Mouse (Mus musculus) ovary, postnatal 10 days (tissue): ENCODE measurements around the gene Pum1.

ENCODE experiments used
- DNase-seq: peaks from one replicate; pipeline ENCODE4 v3.0.0; 2022; ENCODE audit warnings: low spot score

Gene Pum1

GRCm38 (mm10) chr4:130792376-130793179, 129.5 kb downstream of the Pum1 start, which contains the start of gene Sdc3:
Gene Sdc3, plus strand, starts transcription at chr4:130792537.
- no peak for DNase-seq

DNA sequence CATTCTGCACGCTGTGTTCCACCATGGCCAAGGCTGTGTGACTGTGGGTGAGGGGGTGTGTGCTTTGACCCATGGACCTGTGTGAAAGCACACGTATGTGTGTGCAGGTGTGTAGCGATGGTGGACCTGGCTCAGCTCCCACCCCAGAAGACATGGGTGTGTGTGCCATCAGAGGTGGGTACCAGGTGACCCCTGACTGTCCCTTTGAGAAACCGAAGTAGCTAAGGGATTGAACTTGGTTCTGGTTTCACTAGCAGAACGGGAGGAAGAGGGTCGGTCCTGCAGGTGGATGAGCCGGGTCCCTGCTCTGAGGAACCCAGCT, 130.0 kb downstream of the Pum1 start:
- DNase-seq: no peak

DNA sequence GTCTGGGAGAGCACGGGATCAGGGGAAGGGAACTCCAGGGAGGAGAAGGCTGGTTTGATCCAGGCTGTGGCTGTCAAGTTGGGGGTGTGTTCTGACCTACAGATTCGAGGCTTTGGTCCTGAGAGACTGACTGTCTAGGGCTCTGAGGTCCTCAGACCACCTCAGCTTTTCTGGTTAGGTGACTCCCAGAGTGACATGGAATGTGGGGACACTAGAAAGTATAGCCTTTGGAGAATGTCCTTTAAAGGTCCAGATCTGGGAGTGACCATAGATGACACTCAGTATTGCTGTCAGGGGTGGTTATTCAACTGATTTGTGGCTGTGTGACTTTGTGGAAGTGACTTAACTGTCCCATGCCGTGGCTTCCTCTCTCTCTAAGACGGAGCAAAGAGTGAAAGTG, 131.7 kb downstream of the Pum1 start:
- DNase-seq: no peak

DNA sequence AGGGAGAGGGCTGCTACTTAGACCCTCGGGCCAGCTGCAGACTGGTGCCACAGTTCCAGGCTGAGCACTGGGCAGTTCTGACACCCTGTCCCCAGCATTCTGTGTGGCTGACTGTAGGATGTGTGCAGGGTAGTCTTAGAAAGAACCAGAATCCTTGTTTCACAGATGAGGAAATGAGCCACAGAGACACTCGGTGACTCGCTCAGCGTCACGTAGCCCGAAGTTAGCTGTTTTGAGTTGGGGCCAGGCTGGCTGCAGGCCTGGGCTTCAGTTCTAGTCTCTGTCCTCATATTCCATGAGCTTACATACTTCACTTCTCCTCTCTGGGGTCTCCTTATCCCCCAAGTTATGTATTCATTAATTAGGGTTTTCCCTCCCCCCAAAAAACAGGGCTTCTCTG, 132.8 kb downstream of the Pum1 start:
- no peak for DNase-seq

DNA sequence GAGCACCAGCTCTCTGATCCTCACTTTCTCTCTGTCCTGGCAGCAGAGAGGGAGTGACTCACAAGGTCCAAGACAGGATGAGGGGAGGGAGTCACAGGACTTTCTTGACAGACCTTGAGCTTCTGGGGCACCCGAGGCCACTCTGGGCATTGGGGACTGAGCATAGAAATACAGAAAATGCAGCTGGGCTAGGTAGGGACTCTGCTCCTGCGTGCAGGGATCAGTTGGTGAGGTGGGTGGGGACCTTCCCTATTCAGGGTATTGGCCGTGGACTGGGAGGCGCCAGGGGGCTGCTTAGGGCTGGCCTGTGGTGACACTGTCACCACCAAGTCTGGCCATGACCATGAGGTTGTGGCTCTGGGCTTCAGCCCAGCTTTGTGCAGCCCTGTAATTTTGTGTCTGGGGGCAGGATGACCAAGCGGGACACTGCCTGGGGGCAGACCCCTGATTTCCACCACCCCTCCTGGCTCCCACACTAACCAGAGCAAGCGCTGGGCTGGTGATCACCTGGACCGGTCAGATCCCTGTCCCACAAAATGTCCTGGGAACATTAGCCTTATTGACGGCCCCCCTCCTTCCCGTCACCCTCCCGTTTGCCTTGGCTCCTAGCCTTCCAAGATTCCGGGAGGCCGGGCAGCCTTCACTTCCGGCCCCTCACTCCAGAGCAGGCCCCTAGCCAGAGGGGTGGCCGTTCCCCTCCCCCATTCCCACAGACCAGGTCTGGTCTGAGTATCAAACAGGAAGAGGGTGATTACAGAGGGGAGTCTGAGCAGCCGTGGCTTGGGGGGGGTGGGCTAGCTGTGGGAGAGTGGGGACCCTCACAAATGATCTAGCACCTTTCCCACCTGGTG, 134.3 kb downstream of the Pum1 start:
- DNase-seq: no peak

DNA sequence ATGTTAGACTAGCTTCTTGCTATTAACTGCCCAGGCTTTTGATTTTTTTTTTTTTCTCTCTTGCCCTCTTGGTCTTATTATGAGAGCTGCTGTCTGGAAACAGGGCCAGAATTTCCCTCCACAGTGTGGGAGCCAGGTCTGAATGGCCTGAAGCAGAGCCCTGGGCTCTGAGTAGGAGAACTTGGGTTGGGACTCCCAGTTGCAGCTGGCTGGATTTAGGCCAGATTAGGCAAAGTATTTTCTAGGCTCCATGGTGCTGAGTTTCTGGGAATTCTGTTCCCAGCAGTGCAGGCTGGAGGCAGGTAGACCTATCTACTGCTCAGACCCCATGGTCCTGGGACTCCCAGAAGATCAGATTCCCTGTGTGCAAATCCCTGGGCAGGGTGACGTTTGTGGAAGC, 135.3 kb downstream of the Pum1 start:
- no peak for DNase-seq

GRCm38 (mm10) chr4:130799118-130799517, 136.0 kb downstream of the Pum1 start:
- DNase-seq: no peak

GRCm38 (mm10) chr4:130799582-130799981, 136.5 kb downstream of the Pum1 start:
- no peak for DNase-seq

DNA sequence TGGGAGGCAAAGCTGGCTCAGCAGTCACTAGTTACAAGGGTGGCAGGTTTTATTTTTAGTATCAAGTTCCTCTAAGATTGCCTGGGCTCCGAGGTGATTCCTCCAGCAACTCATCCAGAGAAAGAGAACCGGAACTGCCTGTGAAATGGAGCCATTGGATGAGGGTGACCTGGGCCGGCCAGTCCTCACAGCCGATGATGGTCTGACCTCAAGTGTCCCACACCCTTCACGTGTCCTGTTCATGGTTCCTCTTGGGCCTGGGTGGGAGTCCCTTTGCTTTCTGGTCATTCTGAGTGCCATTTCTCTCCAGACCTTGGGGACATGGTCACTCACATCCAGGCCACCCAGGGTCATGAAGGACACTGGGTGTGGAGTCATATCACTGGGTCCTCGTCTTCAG, 137.0 kb downstream of the Pum1 start:
- DNase-seq: no peak

DNA sequence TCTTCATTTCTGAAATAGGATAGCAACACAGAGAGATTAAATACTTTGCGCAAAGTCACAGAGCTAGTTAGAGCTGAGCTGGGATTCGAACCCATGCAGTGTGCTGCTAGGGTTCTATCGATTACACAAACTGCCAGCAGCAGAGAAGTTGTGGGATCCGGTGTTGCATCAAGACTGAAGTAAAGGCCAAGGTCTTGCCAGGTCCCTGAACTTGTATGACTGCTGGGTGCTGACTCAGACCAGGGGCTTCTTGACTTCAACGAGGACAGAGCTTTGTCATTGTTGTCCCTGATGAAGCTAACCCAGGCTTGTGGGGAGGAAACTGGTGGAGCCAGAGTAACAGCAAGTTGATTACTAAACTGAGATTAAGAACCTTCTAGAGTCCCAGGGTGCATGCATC, 138.1 kb downstream of the Pum1 start:
- DNase-seq: no peak

DNA sequence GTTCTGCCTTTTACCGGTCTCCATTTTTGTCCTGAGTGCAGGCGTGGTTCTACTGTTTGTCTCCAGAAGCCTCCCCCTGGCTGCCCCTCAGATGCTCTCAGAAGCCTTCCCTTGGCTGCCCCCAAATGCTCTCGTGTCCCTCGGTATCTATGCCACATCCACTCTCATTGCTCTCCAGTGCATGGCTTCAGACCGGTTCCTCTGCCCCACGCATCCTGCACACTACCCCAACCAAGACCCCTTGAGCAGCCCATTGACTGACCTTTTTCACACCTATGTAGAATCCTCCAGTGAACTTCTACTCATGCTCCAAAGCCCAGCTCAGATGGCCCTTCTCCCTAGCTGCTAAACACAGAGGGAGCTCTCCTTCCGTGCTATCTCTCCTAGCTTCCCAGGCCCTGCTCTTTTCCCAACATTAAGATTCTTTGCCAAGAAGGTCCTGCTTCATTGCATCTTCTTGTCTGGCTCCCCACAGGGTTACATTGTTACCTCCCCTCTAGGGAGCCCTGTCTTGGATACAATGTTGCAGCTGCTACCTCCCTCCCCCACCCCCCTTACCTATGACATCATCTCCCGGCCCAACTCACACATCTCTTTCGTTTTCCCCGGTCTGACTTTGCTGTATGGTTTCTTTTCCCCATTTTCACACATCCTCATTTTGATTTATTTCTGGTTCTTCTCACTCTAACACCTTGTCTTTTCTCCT, 138.7 kb downstream of the Pum1 start:
- no peak for DNase-seq

GRCm38 (mm10) chr4:130803591-130803990, 140.5 kb downstream of the Pum1 start:
- DNase-seq: no peak

DNA sequence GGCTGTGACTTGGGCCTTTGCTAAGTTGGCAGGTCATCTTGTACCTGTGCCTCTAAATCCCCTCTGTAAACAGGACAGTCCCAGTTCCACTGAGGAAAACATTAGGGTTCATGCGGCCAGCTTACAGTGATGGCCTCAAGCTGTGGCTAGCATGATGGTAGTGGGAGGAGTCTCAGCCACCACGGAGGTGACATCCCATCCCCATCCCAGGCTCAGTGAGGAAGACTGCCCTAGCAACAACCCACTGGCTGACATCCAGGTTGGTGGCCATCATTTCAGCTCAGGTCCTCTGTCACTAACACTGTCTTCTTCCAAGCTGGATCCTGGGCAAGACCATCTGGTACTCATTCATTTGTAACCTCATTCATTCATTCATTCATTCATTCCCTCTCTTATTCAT, 141.2 kb downstream of the Pum1 start:
- DNase-seq: no peak

- DNase-seq: no peak
These were observed 141.7 kb downstream of the Pum1 start for GRCm38 (mm10) chr4:130804771-130805361.

- no peak for DNase-seq
These were observed 142.6 kb downstream of the Pum1 start for GRCm38 (mm10) chr4:130805746-130806145.

DNA sequence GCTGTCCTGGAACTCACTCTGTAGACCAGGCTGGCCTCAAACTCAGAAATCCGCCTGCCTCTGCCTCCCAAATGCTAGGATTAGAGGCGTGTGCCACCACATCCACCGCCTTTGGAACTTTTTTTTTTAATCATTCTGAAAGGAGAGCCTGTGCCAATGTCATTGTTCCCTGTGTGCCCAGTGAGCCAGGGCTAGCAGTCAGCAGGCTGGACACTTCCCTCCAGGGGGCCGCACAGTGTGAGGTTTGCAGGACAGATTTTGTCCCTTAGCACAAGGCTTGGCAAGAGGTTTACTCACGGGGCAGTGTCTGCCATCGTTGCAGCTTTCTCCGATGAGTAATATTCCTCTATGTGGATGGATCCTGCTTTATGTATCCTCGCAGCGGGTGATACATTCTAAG, 143.6 kb downstream of the Pum1 start:
- DNase-seq: no peak

GRCm38 (mm10) chr4:130809784-130810183, 146.7 kb downstream of the Pum1 start:
- DNase-seq: no peak

- DNase-seq: no peak
These were observed 147.7 kb downstream of the Pum1 start for GRCm38 (mm10) chr4:130810845-130811244.

GRCm38 (mm10) chr4:130811385-130811784, 148.3 kb downstream of the Pum1 start:
- no peak for DNase-seq

GRCm38 (mm10) chr4:130813958-130814357, 150.8 kb downstream of the Pum1 start:
- no peak for DNase-seq

DNA sequence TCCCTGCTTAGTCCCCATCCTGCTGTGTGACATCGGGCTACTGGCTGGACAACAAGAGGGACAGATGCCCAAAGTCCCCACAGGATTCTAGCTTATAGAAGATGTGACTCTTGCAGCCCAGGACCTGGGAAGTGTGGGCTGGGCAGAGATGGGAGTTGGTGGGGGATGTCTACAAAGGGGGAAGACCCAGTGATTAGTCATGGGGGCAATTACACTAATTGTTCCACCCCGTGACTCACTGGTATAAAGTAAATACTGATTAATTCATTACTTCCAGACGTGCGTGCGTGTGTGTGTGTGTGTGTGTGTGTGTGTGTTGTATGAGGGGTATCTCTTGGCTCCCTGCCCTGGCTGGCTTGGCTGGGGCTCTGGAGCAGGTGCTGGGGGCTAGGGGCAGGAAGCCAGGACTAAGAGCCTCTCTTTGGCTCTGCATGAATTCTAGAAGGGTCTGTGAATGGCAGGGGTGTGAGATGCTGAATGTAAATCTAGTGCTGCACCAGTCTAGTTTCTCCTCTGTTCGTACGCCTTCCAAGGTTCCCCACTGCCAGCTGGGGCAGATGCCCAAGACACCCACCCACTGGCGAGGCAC, 151.7 kb downstream of the Pum1 start:
- DNase-seq: no peak

DNA sequence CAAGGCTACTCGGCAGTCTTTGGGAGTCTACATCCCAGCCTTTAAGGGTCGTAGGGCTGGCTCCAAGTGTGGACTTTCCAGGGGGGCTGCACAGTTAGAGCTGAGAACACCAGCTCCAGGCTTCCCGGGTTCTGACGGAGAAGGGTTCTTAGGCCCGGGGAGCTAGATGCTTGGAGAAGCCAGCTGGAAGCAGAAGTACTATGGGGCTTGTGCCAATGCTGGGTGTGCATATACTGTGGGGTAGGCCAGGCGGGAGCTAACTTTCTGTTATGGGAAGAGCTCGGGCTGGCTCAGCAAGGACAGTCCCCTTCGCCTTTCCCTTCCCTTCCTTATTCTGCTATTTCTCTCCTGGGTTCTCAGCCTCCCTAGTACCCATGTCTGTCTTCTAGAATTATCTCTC, 152.7 kb downstream of the Pum1 start:
- no peak for DNase-seq
